Mouse (Mus musculus) hindbrain, embryonic 12.5 days (tissue): Measurements from ENCODE around the gene Atp8b5. TPM values are rescaled to one million over a fixed set of nuclear protein-coding genes. Genes with fewer than 3 reads are reported as not detected.

ENCODE experiments used
- ATAC-seq: fragments of 200-750 bp; cut with Nextera tagmentation; 2 replicates; pipeline ENCODE4 v1.8.0; 2017; ENCODE audit warnings: moderate TSS enrichment; ENCODE audit not compliant: low FRiP score
- H3K27ac ChIP-seq: fragments of 300-500 bp; sonication (generic); 2 replicates; pipeline ENCODE4 v1.5.1; 2016; ENCODE audit warnings: mild to moderate bottlenecking
- H3K27me3 ChIP-seq: fragments of 300-500 bp; sonication (generic); 2 replicates; pipeline ENCODE4 v1.6.1; 2016; ENCODE audit warnings: mild to moderate bottlenecking
- H3K36me3 ChIP-seq: fragments of 300-500 bp; sonication (generic); 2 replicates; pipeline ENCODE4 v1.6.1; 2016; ENCODE audit warnings: mild to moderate bottlenecking
- H3K4me1 ChIP-seq: fragments of 300-500 bp; sonication (generic); 2 replicates; pipeline ENCODE4 v1.6.1; 2016
- H3K4me2 ChIP-seq: fragments of 300-500 bp; sonication (generic); replicated peaks from 2 replicates; pipeline ENCODE4 v1.6.1; 2016; ENCODE audit warnings: mild to moderate bottlenecking
- H3K4me3 ChIP-seq: fragments of 300-500 bp; sonication (generic); 2 replicates; pipeline ENCODE4 v1.5.1; 2016; ENCODE audit warnings: mild to moderate bottlenecking
- H3K9ac ChIP-seq: fragments of 300-500 bp; sonication (generic); 2 replicates; pipeline ENCODE4 v1.6.1; 2016; ENCODE audit warnings: mild to moderate bottlenecking, moderate library complexity
- H3K9me3 ChIP-seq: fragments of 300-500 bp; sonication (generic); replicated peaks from 2 replicates; pipeline ENCODE4 v1.6.1; 2016; ENCODE audit warnings: mild to moderate bottlenecking
- WGBS: fragments of 180-500 bp; shearing (Covaris S2); methylation state at CpG from one replicate; pipeline ENCODE4 v1.1.7; 2016; 5-methylcytosine and 5-hydroxymethylcytosine counted together
- polyA plus RNA-seq: library from polyadenylated mRNA; unstranded; fragments of >200 nt; fragmentation: Nextera tagmentation; extraction: Ambion mirVana; gene quantifications from 2 replicates; pipeline ENCODE4 v1.2.1, GENCODE M21; 2016

Gene Atp8b5
- polyA plus RNA-seq, 1 experiment from 2014 or later = 0.34 TPM

GRCm38 (mm10) chr4:43371406-43371805 lies 104.4 kb downstream of the Atp8b5 start:
- Histone ChIP-seq H3K4me1 (no peaks in the 10 kb centered on the region), H3K9me3 (no peaks in the 10 kb centered on the region), H3K9ac (no peak overlapping the region), H3K36me3 (no peaks in the 10 kb centered on the region), H3K27ac (no peak overlapping the region), H3K4me2 (no peak overlapping the region), H3K4me3 (no peak overlapping the region), H3K27me3 (no peaks in the 10 kb centered on the region)
- no peak for ATAC-seq
- WGBS = 73% methylated on average over 11 of the region's 11 CpGs

- no peak for ATAC-seq
- no peak overlapping the region for H3K27ac ChIP-seq
- no peaks in the 10 kb centered on the region for H3K9me3 ChIP-seq
- 70% methylated on average over 4 of the region's 4 CpGs for WGBS
- H3K4me1 ChIP-seq = no peaks in the 10 kb centered on the region
- no peak overlapping the region for H3K4me3 ChIP-seq
- no peaks in the 10 kb centered on the region for H3K36me3 ChIP-seq
- H3K4me2 ChIP-seq = no peak overlapping the region
- H3K27me3 ChIP-seq = no peaks in the 10 kb centered on the region
- no peak overlapping the region for H3K9ac ChIP-seq
Measured at GRCm38 (mm10) chr4:43372155-43372554, 105.2 kb downstream of the Atp8b5 start.

GRCm38 (mm10) chr4:43374266-43374665 lies 107.3 kb downstream of the Atp8b5 start:
- Histone ChIP-seq H3K4me3 (no peak overlapping the region), H3K27ac (no peak overlapping the region), H3K36me3 (no peaks in the 10 kb centered on the region), H3K4me1 (no peaks in the 10 kb centered on the region), H3K27me3 (no peaks in the 10 kb centered on the region), H3K9ac (no peak overlapping the region), H3K4me2 (no peak overlapping the region), H3K9me3 (no peaks in the 10 kb centered on the region)
- 81% methylated on average over 4 of the region's 4 CpGs for WGBS
- ATAC-seq = no peak

GRCm38 (mm10) chr4:43379601-43380000 lies 112.6 kb downstream of the Atp8b5 start:
- Histone ChIP-seq H3K27ac (no peak overlapping the region), H3K36me3 (no peaks in the 10 kb centered on the region), H3K9me3 (no peaks in the 10 kb centered on the region), H3K4me2 (no peak overlapping the region), H3K9ac (no peak overlapping the region), H3K4me1 (peaks cover 17% of the 10 kb centered on the region), H3K4me3 (no peak overlapping the region), H3K27me3 (no peaks in the 10 kb centered on the region; the same call in 1 of the 2 replicates)
- ATAC-seq = no peak
- 94% methylated on average over 6 of the region's 6 CpGs for WGBS

GRCm38 (mm10) chr4:43380951-43381350 lies 114.0 kb downstream of the Atp8b5 start:
- 55% methylated on average over 10 of the region's 10 CpGs for WGBS
- 0 out of 2 replicates have a peak, but pooled peaks have one; percentile 11 for ATAC-seq
- Histone ChIP-seq H3K4me2 (peak overlapping the region; percentile 86), H3K4me3 (peak overlapping the region; percentile 71), H3K9ac (peak overlapping the region; percentile 88; the same call in 1 of the 2 replicates), H3K4me1 (peaks cover 17% of the 10 kb centered on the region), H3K27me3 (no peaks in the 10 kb centered on the region; the same call in 1 of the 2 replicates), H3K27ac (no peak overlapping the region), H3K9me3 (no peaks in the 10 kb centered on the region), H3K36me3 (no peaks in the 10 kb centered on the region)

- H3K4me1 ChIP-seq = peaks cover 17% of the 10 kb centered on the region
- no peaks in the 10 kb centered on the region for H3K36me3 ChIP-seq
- H3K9ac ChIP-seq = peak within 1 kb of the TSS; percentile 88
- peak within 1 kb of the TSS; percentile 71 for H3K4me3 ChIP-seq
- no peaks in the 10 kb centered on the region; the same call in 1 of the 2 replicates for H3K27me3 ChIP-seq
- 1% methylated on average over 49 of the region's 63 CpGs for whole genome bisulfite sequencing
- peak; percentile 93 for ATAC-seq
- H3K9me3 ChIP-seq = no peaks in the 10 kb centered on the region
- peak within 1 kb of the TSS; percentile 86 for H3K4me2 ChIP-seq
- H3K27ac ChIP-seq = peak within 1 kb of the TSS; percentile 76
Measured at GRCm38 (mm10) chr4:43381408-43382154, 114.6 kb downstream of the Atp8b5 start, which contains the start of gene Rusc2. Gene Rusc2 (plus strand): TSS chr4:43381979.

GRCm38 (mm10) chr4:43382155-43383020 lies 115.4 kb downstream of the Atp8b5 start:
- H3K27ac ChIP-seq = peak overlapping the region; percentile 76
- H3K9me3 ChIP-seq = no peaks in the 10 kb centered on the region
- WGBS = 8% methylated on average over 22 of the region's 33 CpGs
- peaks cover 17% of the 10 kb centered on the region for H3K4me1 ChIP-seq
- peak overlapping the region; percentile 71 for H3K4me3 ChIP-seq
- peak; percentile 85 for ATAC-seq
- H3K4me2 ChIP-seq = peak overlapping the region; percentile 86
- H3K27me3 ChIP-seq = no peaks in the 10 kb centered on the region; the same call in 1 of the 2 replicates
- no peaks in the 10 kb centered on the region for H3K36me3 ChIP-seq
- H3K9ac ChIP-seq = peak overlapping the region; percentile 88

GRCm38 (mm10) chr4:43383246-43384082 lies 116.5 kb downstream of the Atp8b5 start:
- H3K27ac ChIP-seq = no peak overlapping the region
- H3K36me3 ChIP-seq = no peaks in the 10 kb centered on the region
- H3K4me3 ChIP-seq = no peak overlapping the region
- no peaks in the 10 kb centered on the region; the same call in 1 of the 2 replicates for H3K27me3 ChIP-seq
- no peaks in the 10 kb centered on the region for H3K9me3 ChIP-seq
- peaks cover 17% of the 10 kb centered on the region for H3K4me1 ChIP-seq
- 73% methylated on average over 11 of the region's 11 CpGs for WGBS
- H3K4me2 ChIP-seq = peak overlapping the region; percentile 23
- H3K9ac ChIP-seq = no peak overlapping the region
- ATAC-seq = no peak

GRCm38 (mm10) chr4:43384083-43384460 lies 117.1 kb downstream of the Atp8b5 start:
- 85% methylated on average over 5 of the region's 5 CpGs for WGBS
- no peaks in the 10 kb centered on the region for H3K9me3 ChIP-seq
- H3K36me3 ChIP-seq = no peaks in the 10 kb centered on the region
- no peak for ATAC-seq
- no peak overlapping the region for H3K27ac ChIP-seq
- no peak overlapping the region for H3K4me2 ChIP-seq
- peaks cover 17% of the 10 kb centered on the region for H3K4me1 ChIP-seq
- no peaks in the 10 kb centered on the region; the same call in 1 of the 2 replicates for H3K27me3 ChIP-seq
- H3K4me3 ChIP-seq = no peak overlapping the region
- H3K9ac ChIP-seq = no peak overlapping the region

- Histone ChIP-seq H3K9me3 (no peaks in the 10 kb centered on the region), H3K4me3 (no peak overlapping the region), H3K4me2 (no peak overlapping the region), H3K9ac (no peak overlapping the region), H3K4me1 (peaks cover 17% of the 10 kb centered on the region), H3K36me3 (no peaks in the 10 kb centered on the region), H3K27ac (no peak overlapping the region), H3K27me3 (no peaks in the 10 kb centered on the region; the same call in 1 of the 2 replicates)
- no peak for ATAC-seq
- WGBS = 84% methylated on average over 3 of the region's 3 CpGs
Measured at GRCm38 (mm10) chr4:43384541-43384940, 117.6 kb downstream of the Atp8b5 start.

- peaks cover 13% of the 10 kb centered on the region; the same call in 1 of the 2 replicates for H3K4me1 ChIP-seq
- H3K27me3 ChIP-seq = no peaks in the 10 kb centered on the region
- H3K27ac ChIP-seq = no peak overlapping the region
- H3K9ac ChIP-seq = no peak overlapping the region
- H3K4me2 ChIP-seq = no peak overlapping the region
- H3K36me3 ChIP-seq = no peaks in the 10 kb centered on the region
- no peak for ATAC-seq
- no peak overlapping the region for H3K4me3 ChIP-seq
- no peaks in the 10 kb centered on the region for H3K9me3 ChIP-seq
Measured at GRCm38 (mm10) chr4:43386932-43387331, 120.0 kb downstream of the Atp8b5 start.
